Mouse (Mus musculus) stomach, postnatal 0 days (tissue): ENCODE data around the gene Lsp1.

ENCODE experiments used
- CTCF ChIP-seq: IDR thresholded peaks from 2 replicates; pipeline ENCODE4 v1.5.1; 2016; ENCODE audit warnings: antibody characterized with exemption, low read depth, mild to moderate bottlenecking, moderate library complexity
- EP300 ChIP-seq: optimal IDR thresholded peaks from 2 replicates; pipeline ENCODE3; 2016; ENCODE audit warnings: antibody characterized with exemption

- TF ChIP-seq EP300 (no peak), CTCF (no peak)
Measured at GRCm38 (mm10) chr7:142538291-142538690, 77.7 kb downstream of the Lsp1 start.
